ENCODE assay signal across 9 mouse cellular contexts in genomic region chr5:26006937-26007695, GRCm38 (mm10). TPM values are rescaled to one million over a fixed set of nuclear protein-coding genes. Genes with fewer than 3 reads are reported as not detected.
A peak's percentile ranks its signal among the peaks of the same experiment; 100 is the strongest.
DNase-seq lines count a peak whose midpoint lies in the region; ATAC-seq and TF ChIP-seq lines count a peak whose summit lies in the region.
"Not testable (repeated sequence)": the region's sequence is repeated elsewhere in the genome, so short reads cannot be mapped to it uniquely, and the experiment has no call there.
"Had no signal": no experiment of that assay in that cellular context is flagged by ENCODE, and none has a peak within 500 bp of the region (broad histone marks: within the 10 kb centered on the region; RNA-seq: fewer than 3 reads in every experiment).

No protein-coding gene starts in this region.

- peak overlapping the region; percentile 81 for H3K4me2 ChIP-seq in forebrain, embryonic 11.5 days (ENCODE audit: low read depth, low read length, severe bottlenecking)
- H3K4me2 ChIP-seq in heart, embryonic 16.5 days (ENCODE audit: low read depth, low read length), result peak overlapping the region; percentile 62
- H3K4me2 ChIP-seq in midbrain, postnatal 0 days (ENCODE audit: low read depth, low read length, poor library complexity, severe bottlenecking), result peak overlapping the region; percentile 82
- peak overlapping the region; percentile 52 for H3K4me2 ChIP-seq in stomach, embryonic 15.5 days

- TF ChIP-seq POLR2A in ES-Bruce4 (IDR thresholded peaks at IDR 0.05; ENCODE audit: insufficient read depth, low read length), result not testable (repeated sequence)

- H3K27ac ChIP-seq in ES-Bruce4 (ENCODE audit: insufficient read depth, low read length); forebrain, embryonic 11.5 days (ENCODE audit: low read depth, low read length); heart, embryonic 16.5 days (ENCODE audit: low read length); midbrain, postnatal 0 days (ENCODE audit: low read depth, low read length); stomach, embryonic 15.5 days: not testable (repeated sequence)

- ATAC-seq in forebrain, embryonic 11.5 days (replicated peaks; ENCODE audit: low FRiP score), result peak; percentile 91
- peak; percentile 32; the same call in 1 of the 2 replicates for ATAC-seq in heart, embryonic 16.5 days (replicated peaks; ENCODE audit: extremely low read depth, insufficient read depth, low FRiP score)
- peak; percentile 91 for ATAC-seq in midbrain, postnatal 0 days (ENCODE audit: low FRiP score)
- peak; percentile 77; the same call in 1 of the 2 replicates for ATAC-seq in stomach, embryonic 15.5 days (ENCODE audit: insufficient read depth, low FRiP score, low read depth)

- TF ChIP-seq EP300 in ES-Bruce4 (IDR thresholded peaks at IDR 0.05; ENCODE audit: insufficient read depth, low read depth, low read length), result not testable (repeated sequence)

- H3K9ac ChIP-seq in ES-Bruce4 (ENCODE audit: low read depth, poor library complexity, severe bottlenecking); heart, embryonic 16.5 days (ENCODE audit: low read length); stomach, embryonic 15.5 days: not testable (repeated sequence)
- peak overlapping the region; percentile 27 for H3K9ac ChIP-seq in forebrain, embryonic 11.5 days (ENCODE audit: low read length)
- peak overlapping the region; percentile 46 for H3K9ac ChIP-seq in midbrain, postnatal 0 days (replicated peaks; ENCODE audit: low read length, poor library complexity, severe bottlenecking)

- WGBS in forebrain, embryonic 11.5 days, result 22% methylated on average over 39 of the region's 45 CpGs
- 16% methylated on average over 45 of the region's 45 CpGs for WGBS in heart, embryonic 16.5 days
- WGBS in midbrain, postnatal 0 days, result 21% methylated on average over 44 of the region's 45 CpGs
- 18% methylated on average over 45 of the region's 45 CpGs for WGBS in stomach, embryonic 15.5 days

- H3K4me1 ChIP-seq in ES-Bruce4 (ENCODE audit: control insufficient read depth, insufficient read depth, low read length); forebrain, embryonic 11.5 days (replicated peaks; ENCODE audit: control insufficient read depth, insufficient read depth, low read length); heart, embryonic 16.5 days (ENCODE audit: control insufficient read depth, insufficient read depth, low read length); midbrain, postnatal 0 days (ENCODE audit: insufficient read depth, low read length); stomach, embryonic 15.5 days: not testable (repeated sequence)

- H3K36me3 ChIP-seq in ES-Bruce4 (ENCODE audit: control insufficient read depth, insufficient read depth, low read length, poor library complexity, severe bottlenecking); forebrain, embryonic 11.5 days (ENCODE audit: control insufficient read depth, insufficient read depth, low read length); heart, embryonic 16.5 days (ENCODE audit: control insufficient read depth, insufficient read depth); midbrain, postnatal 0 days (ENCODE audit: insufficient read depth, low read length); stomach, embryonic 15.5 days: not testable (repeated sequence)

- DNase-seq in cerebellum, adult 8-10 months, result peak; percentile 17
- DNase-seq in forebrain, embryonic 11.5 days (ENCODE audit: low spot score), result peak; percentile 83
- peak; percentile 1 to 36 for DNase-seq in kidney, postnatal 25 days
- peak; percentile 9 for DNase-seq in liver
- peak; percentile 66 for DNase-seq in midbrain, postnatal 0 days (ENCODE audit: low spot score)

- peak; percentile 14 for TF ChIP-seq CTCF in ES-Bruce4 (IDR thresholded peaks at IDR 0.05; ENCODE audit: low read depth, low read length)
- TF ChIP-seq CTCF in midbrain, postnatal 0 days (IDR thresholded peaks at IDR 0.05), result peak; percentile 57

- H3K9me3 ChIP-seq in ES-Bruce4 (replicated peaks; ENCODE audit: control insufficient read depth, insufficient read depth, low read length, poor library complexity, severe bottlenecking); forebrain, embryonic 11.5 days (ENCODE audit: control insufficient read depth, low read length); heart, embryonic 16.5 days (replicated peaks; ENCODE audit: control insufficient read depth, low read length); midbrain, postnatal 0 days (ENCODE audit: low read length); stomach, embryonic 15.5 days: not testable (repeated sequence)

- H3K27me3 ChIP-seq in ES-Bruce4 (ENCODE audit: control insufficient read depth, insufficient read depth, low read length, poor library complexity, severe bottlenecking); forebrain, embryonic 11.5 days (ENCODE audit: control insufficient read depth, insufficient read depth, low read length); heart, embryonic 16.5 days (ENCODE audit: control insufficient read depth, insufficient read depth, low read length); midbrain, postnatal 0 days (ENCODE audit: insufficient read depth, low read length); stomach, embryonic 15.5 days (replicated peaks): not testable (repeated sequence)

- peak overlapping the region; percentile 11 for H3K4me3 ChIP-seq in ES-Bruce4 (ENCODE audit: low read depth, low read length)
- H3K4me3 ChIP-seq in forebrain, embryonic 11.5 days (ENCODE audit: low read depth, low read length), result peak overlapping the region; percentile 37
- H3K4me3 ChIP-seq in heart, embryonic 16.5 days (ENCODE audit: low read length), result peak overlapping the region; percentile 39
- peak overlapping the region; percentile 51 for H3K4me3 ChIP-seq in midbrain, postnatal 0 days (ENCODE audit: low read depth, low read length)
- H3K4me3 ChIP-seq in stomach, embryonic 15.5 days (replicated peaks), result peak overlapping the region; percentile 15

RNA-seq across cellular contexts. Expression of gene Gm1979, which starts 2.5 kb away (rescaled TPM):
- not detected in 2 replicates for polyA plus RNA-seq in ES-Bruce4 (2011; ENCODE audit: insufficient read depth, insufficient read length, low read depth, missing spikeins)
- polyA plus RNA-seq in forebrain, embryonic 11.5 days (2014; fragmentation: Nextera tagmentation; extraction: Ambion mirVana), result 0.24 TPM in 1 of 2 replicates, not detected in the other
- polyA plus RNA-seq in heart, embryonic 16.5 days (2015; fragmentation: Nextera tagmentation; extraction: Ambion mirVana), result 0.10 TPM in 1 of 2 replicates, not detected in the other
- total RNA-seq in midbrain, postnatal 0 days (2014; rRNA removed), result not detected in 2 replicates
- polyA plus RNA-seq in midbrain, postnatal 0 days (2015; fragmentation: Nextera tagmentation; extraction: Ambion mirVana), result 0.26 and 0.37 TPM in 2 replicates
- polyA plus RNA-seq in stomach, embryonic 15.5 days (2015; fragmentation: Nextera tagmentation; extraction: Ambion mirVana), result 0.12 TPM in 1 of 2 replicates, not detected in the other
- polyA plus RNA-seq: myocyte had no signal

RNA-seq across cellular contexts. Expression of gene Gm5862, which starts 15.6 kb away (rescaled TPM):
- polyA plus RNA-seq in ES-Bruce4 (2011; ENCODE audit: insufficient read depth, insufficient read length, low read depth, missing spikeins), result not detected in 2 replicates
- not detected in 2 replicates for polyA plus RNA-seq in forebrain, embryonic 11.5 days (2014; fragmentation: Nextera tagmentation; extraction: Ambion mirVana)
- not detected in 2 replicates for polyA plus RNA-seq in heart, embryonic 16.5 days (2015; fragmentation: Nextera tagmentation; extraction: Ambion mirVana)
- not detected in 2 replicates for total RNA-seq in midbrain, postnatal 0 days (2014; rRNA removed)
- not detected in 2 replicates for polyA plus RNA-seq in midbrain, postnatal 0 days (2015; fragmentation: Nextera tagmentation; extraction: Ambion mirVana)
- polyA plus RNA-seq in stomach, embryonic 15.5 days (2015; fragmentation: Nextera tagmentation; extraction: Ambion mirVana), result not detected in 2 replicates
- polyA plus RNA-seq: myocyte had no signal

RNA-seq across cellular contexts. Expression of gene Gm21698, which starts 18.7 kb away (rescaled TPM):
- polyA plus RNA-seq in ES-Bruce4 (2011; ENCODE audit: insufficient read depth, insufficient read length, low read depth, missing spikeins), result not detected in 2 replicates
- polyA plus RNA-seq in forebrain, embryonic 11.5 days (2014; fragmentation: Nextera tagmentation; extraction: Ambion mirVana), result 0.25 TPM in 1 of 2 replicates, not detected in the other
- not detected in 2 replicates for polyA plus RNA-seq in heart, embryonic 16.5 days (2015; fragmentation: Nextera tagmentation; extraction: Ambion mirVana)
- not detected in 2 replicates for total RNA-seq in midbrain, postnatal 0 days (2014; rRNA removed)
- 0.31 TPM in 1 of 2 replicates, not detected in the other for polyA plus RNA-seq in midbrain, postnatal 0 days (2015; fragmentation: Nextera tagmentation; extraction: Ambion mirVana)
- 0.17 TPM in 1 of 2 replicates, not detected in the other for polyA plus RNA-seq in stomach, embryonic 15.5 days (2015; fragmentation: Nextera tagmentation; extraction: Ambion mirVana)
- polyA plus RNA-seq: myocyte had no signal

RNA-seq across cellular contexts. Expression of gene Speer4a, which starts 32.2 kb away (rescaled TPM):
- not detected in 2 replicates for polyA plus RNA-seq in ES-Bruce4 (2011; ENCODE audit: insufficient read depth, insufficient read length, low read depth, missing spikeins)
- 0.12 and 0.17 TPM in 2 replicates for polyA plus RNA-seq in forebrain, embryonic 11.5 days (2014; fragmentation: Nextera tagmentation; extraction: Ambion mirVana)
- 0.05 TPM in 1 of 2 replicates, not detected in the other for polyA plus RNA-seq in heart, embryonic 16.5 days (2015; fragmentation: Nextera tagmentation; extraction: Ambion mirVana)
- 0.09 and 0.22 TPM in 2 replicates for total RNA-seq in midbrain, postnatal 0 days (2014; rRNA removed)
- polyA plus RNA-seq in midbrain, postnatal 0 days (2015; fragmentation: Nextera tagmentation; extraction: Ambion mirVana), result 0.13 and 0.20 TPM in 2 replicates
- 0.06 and 0.08 TPM in 2 replicates for polyA plus RNA-seq in stomach, embryonic 15.5 days (2015; fragmentation: Nextera tagmentation; extraction: Ambion mirVana)
- polyA plus RNA-seq: myocyte had no signal

RNA-seq across cellular contexts. Expression of gene Gm21680, which starts 34.7 kb away (rescaled TPM):
- not detected in 2 replicates for polyA plus RNA-seq in ES-Bruce4 (2011; ENCODE audit: insufficient read depth, insufficient read length, low read depth, missing spikeins)
- not detected in 2 replicates for polyA plus RNA-seq in forebrain, embryonic 11.5 days (2014; fragmentation: Nextera tagmentation; extraction: Ambion mirVana)
- polyA plus RNA-seq in heart, embryonic 16.5 days (2015; fragmentation: Nextera tagmentation; extraction: Ambion mirVana), result 0.07 TPM in 1 of 2 replicates, not detected in the other
- total RNA-seq in midbrain, postnatal 0 days (2014; rRNA removed), result not detected in 2 replicates
- 0.10 and 0.22 TPM in 2 replicates for polyA plus RNA-seq in midbrain, postnatal 0 days (2015; fragmentation: Nextera tagmentation; extraction: Ambion mirVana)
- polyA plus RNA-seq in stomach, embryonic 15.5 days (2015; fragmentation: Nextera tagmentation; extraction: Ambion mirVana), result 0.08 and 0.17 TPM in 2 replicates
- polyA plus RNA-seq: myocyte had no signal

Comparison
In these comparisons a context has a peak if more than half of its experiments do, and no peak if none do; other contexts are left out.
1. DNase-seq: peak in every context shown above with its lines; median percentile 83 in forebrain, embryonic 11.5 days; 66 in midbrain, postnatal 0 days; 18 in kidney, postnatal 25 days; 17 in cerebellum, adult 8-10 months; 9 in liver.
2. ATAC-seq: peak in every context shown above with its lines; median percentile 91 in forebrain, embryonic 11.5 days; 91 in midbrain, postnatal 0 days; 77 in stomach, embryonic 15.5 days; 32 in heart, embryonic 16.5 days.